Mouse (Mus musculus) cerebellum, postnatal 36 days (tissue): ENCODE results near the gene Rgl1.

ENCODE experiments used
- DNase-seq, 2 experiments: peaks; one replicate each; pipeline ENCODE4 v3.0.0; 2021 to 2022; ENCODE audit warnings: mixed read lengths in 2 of 2

The Rgl1 gene

DNA sequence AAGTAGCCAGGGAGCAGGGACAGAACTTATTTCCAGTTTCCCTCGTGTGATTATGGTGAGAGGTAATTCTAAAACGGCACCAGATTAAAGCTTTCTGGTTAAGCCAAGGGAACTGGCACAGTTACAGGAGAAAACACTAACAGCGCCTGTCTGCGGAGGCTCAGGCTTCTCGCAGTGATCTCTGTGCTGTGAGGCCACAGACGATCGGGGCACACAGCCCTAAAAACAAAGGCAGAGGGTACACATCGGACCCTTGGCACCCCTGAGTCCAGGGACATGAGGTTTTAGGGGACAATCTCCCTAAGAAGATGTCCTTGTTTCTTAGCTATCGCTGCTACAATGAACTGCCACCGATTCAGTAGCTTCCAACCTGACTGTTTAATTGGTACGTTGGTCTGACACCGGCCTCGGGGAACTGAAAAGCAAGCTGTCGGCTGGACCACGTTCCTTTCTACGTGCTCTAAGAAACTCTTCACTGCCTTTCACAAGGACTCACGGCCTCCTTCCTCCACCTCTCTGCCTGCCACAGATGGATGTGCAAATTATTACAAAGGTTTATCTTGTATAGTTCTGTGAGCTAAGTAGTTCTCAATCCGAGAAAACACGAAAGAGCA is 187.9 kb downstream of the Rgl1 start:
- peak; percentile 12 to 21 for DNase-seq

DNA sequence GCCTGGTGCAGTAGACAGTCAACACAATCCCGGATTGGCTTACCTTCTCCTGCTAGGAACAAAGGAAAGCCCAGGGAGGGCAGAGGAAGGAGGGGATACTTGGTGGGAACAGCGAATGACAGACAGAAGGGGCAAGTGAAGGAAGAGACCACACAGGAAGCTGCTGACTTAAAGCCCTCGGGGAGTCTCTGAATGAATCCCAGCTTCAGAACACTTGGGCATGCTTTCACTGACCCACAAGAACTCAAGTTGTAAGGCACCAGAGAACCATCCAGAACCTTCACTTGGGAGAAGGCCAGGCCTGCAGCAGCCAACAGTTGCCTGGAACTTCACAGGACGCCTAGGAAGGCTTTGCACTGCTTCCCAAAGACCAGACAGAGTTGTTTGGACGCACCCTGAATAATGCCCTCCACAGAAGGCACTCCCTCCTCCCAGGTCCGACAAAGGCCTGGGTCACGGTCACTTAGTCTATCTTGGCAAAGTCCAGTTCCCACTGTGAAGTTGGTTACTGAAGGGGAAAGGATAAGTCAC is 189.5 kb downstream of the Rgl1 start:
- peak in 1 of 2 experiments; percentile 11 for DNase-seq

DNA sequence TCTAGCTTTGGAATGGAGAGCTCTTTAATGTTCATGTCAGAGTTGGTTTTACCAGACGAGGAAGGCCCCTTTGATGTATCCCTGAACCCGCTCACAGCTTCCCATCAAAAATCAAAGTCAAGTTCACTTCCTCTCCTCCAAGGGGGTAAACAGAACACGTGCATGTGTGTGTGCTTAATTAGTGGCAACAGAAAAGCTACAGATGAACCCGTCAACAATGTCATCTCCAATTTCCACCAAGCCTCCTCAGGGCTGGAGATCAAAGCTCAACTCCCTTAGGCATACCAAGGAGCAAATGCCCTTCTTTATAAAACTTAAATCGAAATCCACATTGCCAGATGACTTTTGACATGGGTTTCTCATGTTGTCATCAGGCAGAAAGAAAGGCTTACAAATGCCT is 191.1 kb downstream of the Rgl1 start:
- DNase-seq, result no peak

DNA sequence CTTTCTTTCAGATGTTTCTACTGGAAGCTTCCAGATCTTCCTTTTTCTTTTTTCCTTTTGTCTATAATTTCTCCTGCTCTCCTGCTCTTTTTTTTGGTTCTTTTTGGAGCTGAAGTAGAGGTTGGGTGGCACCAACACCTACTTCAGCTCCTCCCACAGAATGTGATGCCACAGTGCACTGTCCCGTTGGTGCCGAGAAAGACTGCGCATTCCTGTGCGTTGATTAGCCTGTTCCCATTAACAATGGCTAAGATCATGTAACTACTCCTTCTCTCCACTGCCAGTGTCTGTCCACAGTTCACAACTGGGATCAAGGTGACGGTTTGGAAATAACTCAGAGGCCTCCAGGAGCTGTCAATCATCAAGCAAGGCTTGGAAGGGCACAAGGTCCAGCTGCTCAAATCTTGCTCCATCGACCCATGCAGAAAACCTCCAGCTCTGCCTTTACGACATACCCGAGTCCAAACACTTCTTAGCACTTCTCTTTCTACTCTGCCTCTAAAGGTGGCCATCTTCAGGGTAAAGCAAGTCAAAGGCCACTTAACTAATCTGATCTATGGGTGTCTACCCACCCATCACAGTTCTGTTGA is 192.6 kb downstream of the Rgl1 start:
- no peak for DNase-seq

DNA sequence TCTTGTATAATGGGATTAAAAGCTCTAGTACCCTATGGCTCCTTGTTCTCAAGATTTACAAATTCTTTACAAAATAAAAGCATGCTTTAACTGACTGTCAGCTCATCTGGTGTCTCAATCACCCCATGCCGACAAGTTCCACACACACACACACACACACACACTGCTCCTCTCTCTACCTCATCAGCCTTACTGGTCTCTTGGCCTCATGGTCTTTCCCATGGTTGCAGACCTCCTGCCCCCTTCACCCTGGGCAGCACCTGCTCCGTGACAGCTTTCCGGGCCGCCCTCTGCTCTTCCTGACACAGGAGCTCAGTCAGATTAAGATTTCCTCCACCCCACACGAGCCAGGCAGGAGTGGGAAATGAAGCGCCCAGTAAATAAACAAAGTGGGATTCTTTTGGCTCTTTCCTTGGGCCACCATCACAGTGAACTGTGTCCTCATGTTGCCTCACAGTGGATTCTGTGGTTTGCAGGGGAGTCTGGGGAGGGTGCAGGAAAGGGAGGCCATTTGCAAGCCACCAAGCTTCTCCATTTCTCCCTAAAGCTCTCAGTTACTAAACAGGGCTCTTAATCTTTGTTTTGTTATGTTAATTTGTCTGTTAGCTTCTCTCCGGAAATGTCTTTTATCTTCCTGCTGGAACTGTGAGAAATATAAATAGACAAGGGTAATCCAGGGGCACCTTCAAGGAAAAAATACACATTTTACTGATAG is 193.2 kb downstream of the Rgl1 start:
- DNase-seq, result no peak

DNA sequence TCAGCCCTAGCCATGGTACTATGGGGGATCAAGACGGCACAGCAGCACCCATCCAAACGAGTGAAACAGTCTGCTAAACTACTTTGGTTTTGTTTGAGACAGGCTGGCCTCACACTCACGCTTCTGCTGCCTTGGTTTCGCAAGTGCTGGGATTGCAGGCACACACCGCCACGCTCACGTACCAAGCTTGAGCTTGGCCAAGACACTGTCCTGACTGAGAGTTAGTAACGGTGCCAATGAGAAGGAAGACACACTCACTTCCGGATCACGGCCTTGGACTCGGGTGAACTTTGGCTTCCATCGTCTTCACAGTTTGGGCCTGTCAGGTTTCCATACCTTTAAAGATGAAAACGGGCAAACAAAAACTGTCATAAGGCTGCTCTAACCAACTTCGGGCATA is 194.8 kb downstream of the Rgl1 start:
- no peak for DNase-seq

DNA sequence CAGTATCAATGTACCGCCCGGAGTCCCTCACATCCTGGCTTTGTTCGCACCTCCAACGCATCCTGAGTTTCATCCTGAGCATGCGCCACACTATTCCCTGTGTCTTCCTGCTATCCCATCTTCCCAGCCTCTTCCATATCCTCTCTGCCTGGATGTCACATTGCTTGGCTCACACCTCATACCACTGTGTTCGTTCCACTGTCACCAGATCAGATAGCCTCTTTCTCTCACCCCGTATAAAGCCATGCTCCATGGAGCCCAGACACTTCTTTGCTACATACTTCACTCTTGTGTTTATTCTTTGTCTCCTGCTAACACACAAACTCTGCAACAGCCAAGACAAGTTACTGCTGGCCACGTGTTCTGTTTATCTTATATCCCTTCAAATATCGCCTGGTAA is 195.5 kb downstream of the Rgl1 start:
- DNase-seq, result no peak

DNA sequence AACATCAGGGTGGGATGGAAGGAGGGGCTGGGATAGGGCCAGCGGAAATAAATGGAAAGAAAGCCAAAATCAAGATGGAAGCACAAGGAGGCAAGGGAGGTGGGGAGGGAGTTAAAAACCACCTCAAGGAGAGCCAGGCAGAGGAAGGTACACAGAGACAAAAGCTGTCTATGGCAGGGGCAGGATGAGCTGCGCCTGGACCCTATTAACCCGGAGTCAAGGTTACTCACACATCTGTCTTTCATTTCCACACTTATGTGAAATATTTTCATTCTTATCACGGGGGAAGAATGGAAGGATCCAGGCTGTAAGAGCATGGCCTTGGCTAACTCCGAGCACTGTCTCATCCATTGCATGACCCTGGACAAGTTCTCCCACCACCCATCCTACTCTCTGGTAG is 202.9 kb downstream of the Rgl1 start:
- DNase-seq, result no peak

DNA sequence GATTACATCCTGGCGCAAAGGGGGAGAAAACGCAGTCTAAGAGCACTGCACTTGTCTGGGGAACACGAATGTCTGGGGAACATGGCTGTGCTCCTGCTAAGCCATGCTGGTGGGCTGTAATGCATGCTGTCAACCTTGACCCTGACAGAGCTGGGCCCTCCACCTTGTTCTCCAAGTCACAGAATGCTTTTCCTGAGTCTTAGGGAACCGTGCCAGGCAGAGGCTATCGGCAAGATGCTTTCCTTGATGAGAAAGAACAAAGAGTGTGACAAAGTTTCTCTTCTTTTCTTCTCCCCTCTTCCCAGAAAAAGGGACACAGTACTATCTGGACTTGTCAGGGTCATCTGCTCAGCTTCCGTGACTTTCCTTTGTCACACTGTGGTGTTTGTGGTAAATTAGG is 203.3 kb downstream of the Rgl1 start:
- DNase-seq, result no peak

DNA sequence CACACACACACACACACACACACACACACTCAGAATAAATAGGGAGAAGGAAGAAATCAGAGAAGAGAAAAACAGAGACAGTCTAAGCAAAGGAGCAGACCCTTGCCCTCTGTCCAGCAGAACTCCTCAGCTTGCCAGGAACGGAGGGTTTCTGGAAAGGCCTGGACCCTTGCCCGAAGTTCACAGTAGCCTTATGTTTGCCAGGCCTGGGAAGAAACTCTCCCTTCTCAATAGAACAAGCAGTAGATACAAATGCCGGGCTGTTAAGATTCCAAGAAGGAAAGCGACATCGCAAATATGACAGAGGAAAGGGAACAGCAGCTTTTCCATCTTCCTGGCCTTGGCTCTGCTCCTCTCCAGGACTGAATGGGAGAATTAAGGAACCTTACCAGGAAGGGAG is 205.7 kb downstream of the Rgl1 start:
- peak in 1 of 2 experiments; percentile 13 for DNase-seq

DNA sequence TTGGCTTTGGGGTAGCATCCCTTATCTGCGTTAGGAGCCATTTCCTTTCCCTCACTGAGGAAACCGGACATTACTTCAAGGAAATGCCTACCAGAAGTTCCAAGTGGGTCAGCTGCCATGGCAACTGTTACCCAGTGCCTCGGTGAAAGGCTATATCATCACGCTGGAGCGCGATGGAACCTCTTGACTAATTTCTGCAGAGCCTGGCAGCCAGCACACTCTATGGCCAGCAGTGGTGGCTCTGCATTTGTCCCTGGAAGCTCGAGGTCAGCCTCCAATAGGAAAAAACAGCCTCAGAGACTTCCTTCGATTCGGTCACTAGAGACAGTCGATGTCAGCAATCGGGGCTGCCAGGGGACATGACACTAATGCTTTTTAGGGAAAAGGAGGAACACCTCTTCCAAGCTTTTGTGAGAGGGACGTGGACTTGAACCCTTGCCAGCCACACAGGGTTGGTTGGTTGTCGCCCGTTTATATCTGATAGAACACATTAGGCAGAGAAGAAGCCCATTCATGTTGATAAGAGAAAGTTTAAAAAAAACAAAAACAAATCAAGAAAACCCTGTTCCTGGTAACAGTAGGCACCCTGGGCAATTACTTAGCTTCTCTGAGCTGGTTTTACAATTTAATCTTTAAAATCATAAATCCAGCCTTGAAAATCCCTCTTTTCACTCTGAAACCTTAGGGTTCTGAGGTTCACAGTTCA is 209.4 kb downstream of the Rgl1 start:
- DNase-seq, result no peak

DNA sequence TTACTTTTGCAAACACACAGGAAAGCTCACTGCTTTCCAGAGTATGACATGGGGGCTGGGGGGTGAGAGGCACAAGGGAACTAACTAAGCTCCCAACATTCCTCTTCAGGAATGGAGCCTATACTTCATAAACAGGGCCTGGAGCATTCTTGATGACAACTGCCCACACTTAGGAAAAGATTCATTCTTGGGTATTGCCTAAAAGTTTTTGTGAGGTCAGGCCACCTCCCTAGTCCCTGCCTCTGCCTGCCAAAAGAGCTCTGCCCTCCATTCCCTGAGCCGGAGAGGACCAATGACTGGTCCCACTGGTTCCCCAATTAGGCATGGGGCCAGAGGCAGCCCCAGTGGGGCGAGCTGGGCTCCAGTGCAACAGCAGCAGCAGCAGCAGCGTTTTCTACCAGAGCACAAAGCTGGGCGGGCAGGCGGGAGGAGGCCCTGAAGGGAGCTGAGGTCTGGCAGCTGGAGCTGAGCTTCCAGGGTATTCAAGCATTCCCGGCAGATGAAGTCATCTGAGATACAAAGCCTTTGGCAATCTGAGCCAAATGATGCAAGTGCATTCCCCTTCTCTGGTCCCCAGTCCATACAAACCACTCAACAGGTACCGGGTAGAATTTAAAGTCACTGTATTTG is 210.1 kb downstream of the Rgl1 start:
- no peak for DNase-seq

DNA sequence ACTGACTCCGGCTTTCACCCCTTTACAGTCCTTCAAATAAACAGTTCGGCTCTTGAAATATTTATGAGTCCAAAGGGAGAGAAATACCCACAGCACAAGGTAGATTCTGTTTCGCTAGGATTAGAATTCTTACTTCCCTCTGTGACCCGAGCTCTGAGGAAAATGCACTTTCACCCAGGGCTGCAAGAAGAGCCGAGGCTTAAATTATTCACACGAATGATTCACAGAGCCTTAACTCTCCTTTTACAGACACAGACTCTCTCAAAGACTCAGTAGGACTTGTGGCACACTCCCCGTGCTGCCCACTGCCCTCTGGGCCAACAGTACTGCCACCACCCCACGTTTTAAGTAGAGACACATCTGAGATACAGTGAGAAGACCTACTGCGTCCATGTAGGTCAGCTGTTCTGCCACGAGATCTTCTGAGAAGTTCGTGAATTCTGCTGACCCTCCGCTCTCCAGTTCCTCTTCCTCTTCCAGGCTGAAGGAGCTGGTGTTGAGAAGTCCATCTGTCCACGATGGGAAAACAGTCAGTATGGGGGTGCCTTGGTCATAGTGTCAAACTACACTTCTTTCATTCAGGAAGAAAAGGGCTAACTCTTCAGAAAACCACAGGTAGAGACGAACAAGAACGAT is 212.1 kb downstream of the Rgl1 start:
- DNase-seq, result no peak

DNA sequence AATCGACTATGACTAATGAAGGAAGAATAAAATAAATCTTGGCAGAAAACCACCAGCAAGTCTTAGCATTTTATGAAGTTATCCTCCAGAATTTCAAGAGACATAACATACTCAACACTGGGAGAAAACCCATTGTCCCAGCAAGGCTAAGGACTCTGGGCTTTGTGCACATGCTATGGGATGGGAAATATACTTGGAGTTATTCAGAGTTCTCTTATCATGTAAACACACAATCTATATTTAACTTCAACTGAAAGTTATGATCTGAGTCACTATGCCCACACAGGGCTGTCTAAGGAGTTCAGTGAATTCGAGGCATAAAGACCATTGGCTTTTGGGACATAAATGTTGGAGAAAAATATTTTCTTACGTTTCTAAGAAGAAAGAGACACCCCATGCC is 215.2 kb downstream of the Rgl1 start:
- no peak for DNase-seq

DNA sequence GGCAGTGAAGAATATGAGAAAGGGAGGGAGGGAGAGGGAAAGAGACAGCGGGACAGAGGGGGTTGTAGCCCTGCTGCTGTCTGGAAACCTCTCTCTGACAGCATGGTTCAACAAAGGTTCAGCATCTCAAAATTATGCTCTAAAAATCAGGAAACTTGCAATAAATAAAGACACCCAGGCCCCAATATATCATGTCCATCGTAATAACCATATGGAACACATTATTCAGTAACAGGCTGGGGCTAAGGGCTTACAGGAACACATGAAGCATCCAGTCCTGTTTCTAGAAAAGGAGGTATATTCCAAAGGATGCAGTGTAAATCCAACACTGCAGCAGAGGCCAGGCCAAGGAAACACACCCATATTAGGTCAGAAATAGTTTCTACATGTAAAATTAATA is 215.6 kb downstream of the Rgl1 start:
- DNase-seq, result no peak

DNA sequence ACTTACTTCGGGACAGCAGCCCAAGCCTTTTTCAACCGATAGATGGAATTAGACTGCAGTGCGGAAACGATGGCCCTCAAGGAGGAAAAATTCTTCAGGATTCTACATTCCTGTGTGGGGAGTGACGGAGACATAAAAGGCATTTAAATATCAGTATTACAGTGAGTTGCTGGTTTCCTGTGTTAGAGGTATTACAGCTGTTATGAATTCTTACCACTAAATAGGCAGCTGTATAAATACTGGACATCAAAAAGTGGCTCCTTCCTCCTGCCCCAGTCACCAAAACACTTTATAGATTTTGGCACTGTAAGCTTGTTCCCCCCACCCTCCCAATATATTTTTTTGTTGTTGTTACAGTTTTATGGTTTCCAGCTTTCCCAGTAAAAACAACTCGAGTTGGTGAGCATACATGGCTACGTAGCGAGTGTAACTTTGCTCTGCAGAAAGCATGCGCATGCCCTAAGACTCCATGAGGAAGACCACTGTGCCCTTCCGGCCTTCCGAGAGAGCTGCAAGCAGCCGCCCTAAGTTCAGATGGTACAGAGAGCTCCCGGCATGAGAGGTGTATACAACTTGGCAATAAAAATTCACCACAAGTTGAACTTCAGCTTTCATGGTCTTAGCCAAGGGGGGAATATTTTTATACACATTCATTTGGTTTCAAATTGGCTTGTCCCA is 217.0 kb downstream of the Rgl1 start:
- no peak for DNase-seq

DNA sequence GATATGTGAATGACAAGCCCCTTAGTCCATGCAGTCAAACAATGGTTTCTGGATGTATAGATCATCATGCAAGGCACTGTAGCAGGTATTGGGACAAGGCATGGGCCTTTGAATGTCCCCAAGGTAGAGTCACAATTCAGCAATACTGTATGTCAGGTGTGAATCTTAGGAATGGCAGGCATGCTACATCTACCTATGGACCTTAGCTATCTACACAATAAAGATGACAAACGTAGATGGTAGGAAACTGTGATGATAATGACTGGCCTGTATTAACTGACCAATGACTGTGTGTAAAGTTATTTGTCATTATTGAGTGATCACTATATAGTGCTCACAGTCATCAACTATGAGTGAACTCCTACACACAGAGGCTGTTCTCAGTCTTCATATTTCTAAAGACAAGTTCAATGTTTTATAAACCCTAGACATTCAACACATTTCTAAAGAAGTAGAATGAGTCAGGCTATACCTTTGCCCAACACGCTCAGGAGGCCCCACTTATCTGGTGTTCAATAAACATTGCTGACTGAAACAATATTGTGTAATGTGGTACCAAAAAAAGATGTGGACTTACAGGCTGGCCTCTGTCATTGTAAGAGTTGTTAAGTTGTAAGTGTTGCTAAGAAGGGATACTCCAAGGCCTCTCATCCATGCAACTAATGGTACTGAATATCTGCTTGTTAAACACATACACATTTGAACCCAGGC is 222.5 kb downstream of the Rgl1 start:
- DNase-seq, result no peak

DNA sequence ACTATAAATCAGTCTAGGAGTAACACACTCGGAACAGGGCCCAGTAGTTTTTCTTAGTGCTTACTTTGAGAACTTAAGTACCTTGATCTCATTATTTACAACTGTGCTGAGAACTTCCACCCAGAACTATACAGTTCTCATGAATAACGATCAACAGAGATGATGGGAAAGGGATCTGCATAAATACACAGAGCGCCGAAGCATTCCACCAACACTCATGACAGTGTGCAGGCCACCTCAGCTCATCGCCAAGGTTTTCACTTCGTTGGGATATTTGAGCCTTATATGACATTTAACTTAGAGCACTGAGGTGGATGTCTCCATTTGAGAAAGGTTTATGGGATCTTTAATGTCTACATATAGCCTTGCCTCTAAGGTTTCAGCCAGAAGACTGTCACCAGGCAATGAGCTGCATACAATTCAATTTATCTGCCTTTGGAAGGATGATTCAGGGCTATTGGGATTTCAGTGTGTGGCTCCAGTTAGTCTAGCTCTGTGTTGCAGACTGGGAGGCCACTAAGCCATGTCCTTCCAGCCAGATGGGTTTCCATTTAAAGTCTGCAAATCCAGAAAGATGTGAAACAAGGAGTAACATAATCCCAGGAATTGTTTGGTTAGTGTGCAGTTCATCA is 223.3 kb downstream of the Rgl1 start:
- no peak for DNase-seq

DNA sequence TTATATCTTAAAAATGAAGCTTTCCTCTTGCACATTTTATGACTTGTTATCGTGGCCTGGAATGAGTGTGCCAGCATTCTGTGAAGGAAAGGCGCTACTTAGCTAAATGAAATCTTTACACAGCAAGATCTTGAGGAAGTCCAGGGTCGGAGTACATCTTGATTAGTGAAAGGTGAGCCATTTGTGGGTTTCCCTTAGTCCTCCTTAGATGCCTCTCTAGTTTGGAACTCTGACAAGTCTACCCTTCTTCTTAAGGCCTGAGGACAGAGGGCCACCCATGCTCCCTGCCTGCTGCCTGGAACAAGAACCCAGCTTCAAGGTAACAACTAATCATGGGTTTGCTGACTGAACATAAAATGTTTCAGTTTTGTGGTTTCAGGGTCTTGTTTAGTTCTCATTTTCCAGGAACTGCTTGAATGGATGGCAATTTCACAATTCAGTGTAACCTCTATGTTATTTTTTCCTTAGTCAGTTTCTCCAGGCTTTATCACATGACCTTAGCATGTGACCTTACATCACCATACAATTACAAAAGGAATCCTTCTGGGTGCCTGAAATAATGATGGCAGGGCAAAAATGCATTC is 225.8 kb downstream of the Rgl1 start:
- DNase-seq, result no peak

DNA sequence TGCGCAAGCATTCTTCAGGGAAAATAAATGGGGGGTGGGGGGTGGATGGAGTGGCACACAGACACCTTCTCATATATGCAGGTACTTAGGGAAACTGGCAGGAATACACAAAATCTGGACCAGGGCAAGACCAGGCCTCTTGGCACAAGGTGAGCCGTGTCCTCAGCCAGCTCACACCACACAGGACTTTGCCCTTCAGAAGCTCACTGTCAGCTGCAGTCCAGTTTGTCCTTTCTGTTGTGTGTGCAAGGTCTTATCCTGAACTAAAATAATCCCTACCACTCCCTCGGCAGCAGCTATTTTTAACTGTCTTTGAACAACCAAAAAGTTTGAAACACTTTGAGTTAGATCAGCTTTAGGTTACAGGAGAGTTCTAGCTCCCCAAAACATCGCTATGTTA is 227.3 kb downstream of the Rgl1 start:
- no peak for DNase-seq
